Mouse (Mus musculus): Measurements from ENCODE around the gene Olfr101. TPM values are rescaled to one million over a fixed set of nuclear protein-coding genes. Genes with fewer than 3 reads are reported as not detected.

Gene Olfr101
- polyA plus RNA-seq (2012; rRNA removed) = not detected in 2 replicates

GRCm38 (mm10) chr17:37304213-37304612 is at the start of gene Olfr101:
Gene Olfr101 (minus strand): TSS chr17:37304313.
- WGBS = 73% methylated on average over 4 of the region's 4 CpGs
- DNase-seq = no peak
- no peak for TF ChIP-seq POLR2A (IDR thresholded peaks at IDR 0.05; ENCODE audit: borderline replicate concordance, extremely low read depth, low read depth, low read length)
- TF ChIP-seq CTCF (IDR thresholded peaks at IDR 0.05; ENCODE audit: insufficient read depth, low read length) = no peak
- no peak within 1 kb of the TSS for H3K4me3 ChIP-seq (replicated peaks; ENCODE audit: extremely low read depth, low read depth, low read length)
- no peaks in the 10 kb centered on the region for H3K4me1 ChIP-seq (ENCODE audit: control insufficient read depth, insufficient read depth, low read length)

GRCm38 (mm10) chr17:37339598-37339997 is 35.5 kb upstream of the Olfr101 start, which contains the start of gene Olfr103:
Gene Olfr103 (minus strand): TSS chr17:37339698.
- no peak for DNase-seq
- TF ChIP-seq CTCF (IDR thresholded peaks at IDR 0.05; ENCODE audit: insufficient read depth, low read length) = no peak
- TF ChIP-seq POLR2A (IDR thresholded peaks at IDR 0.05; ENCODE audit: borderline replicate concordance, extremely low read depth, low read depth, low read length) = no peak
- 86% methylated on average over 2 of the region's 2 CpGs for WGBS
- no peaks in the 10 kb centered on the region for H3K4me1 ChIP-seq (ENCODE audit: control insufficient read depth, insufficient read depth, low read length)
- H3K4me3 ChIP-seq (replicated peaks; ENCODE audit: extremely low read depth, low read depth, low read length) = no peak within 1 kb of the TSS

DNA sequence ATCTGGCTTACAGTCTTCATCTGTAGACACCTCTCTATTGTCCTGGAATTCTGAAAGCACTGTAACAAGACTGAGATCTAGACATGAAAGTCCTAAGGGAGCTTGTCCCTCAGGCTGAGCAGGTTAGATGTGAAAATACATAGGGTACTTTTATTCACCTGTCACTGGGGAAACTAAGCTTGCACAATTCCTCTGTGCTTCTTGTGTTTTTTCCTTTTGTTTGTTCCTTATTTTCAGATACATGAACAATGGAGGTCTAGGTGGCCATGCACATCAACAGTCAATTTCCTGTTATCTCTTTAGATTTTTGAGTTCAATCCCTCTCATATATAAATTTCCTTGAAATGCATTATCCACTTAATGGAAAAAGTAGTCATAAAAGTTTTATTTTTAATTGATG is 12.8 kb upstream of the Olfr101 start, which contains the start of gene Olfr102:
Olfr102 (minus strand) TSS at position 101 of the 400 bp plus-strand sequence.
- Histone ChIP-seq H3K4me1 (ENCODE audit: control insufficient read depth, insufficient read depth, low read length) (no peaks in the 10 kb centered on the region), H3K4me3 (replicated peaks; ENCODE audit: extremely low read depth, low read depth, low read length) (no peak within 1 kb of the TSS)
- TF ChIP-seq CTCF (IDR thresholded peaks at IDR 0.05; ENCODE audit: insufficient read depth, low read length) = no peak
- TF ChIP-seq POLR2A (IDR thresholded peaks at IDR 0.05; ENCODE audit: borderline replicate concordance, extremely low read depth, low read depth, low read length) = no peak
- DNase-seq = no peak

- no peaks in the 10 kb centered on the region for H3K4me1 ChIP-seq (ENCODE audit: control insufficient read depth, insufficient read depth, low read length)
Measured at GRCm38 (mm10) chr17:37310146-37310699, 6.1 kb upstream of the Olfr101 start.

GRCm38 (mm10) chr17:37308483-37308882 is 4.4 kb upstream of the Olfr101 start:
- no peak overlapping the region for H3K4me3 ChIP-seq (replicated peaks; ENCODE audit: extremely low read depth, low read depth, low read length)
- 33% methylated on average over 4 of the region's 4 CpGs for WGBS
- no peak for TF ChIP-seq CTCF (IDR thresholded peaks at IDR 0.05; ENCODE audit: insufficient read depth, low read length)
- H3K4me1 ChIP-seq (ENCODE audit: control insufficient read depth, insufficient read depth, low read length) = no peaks in the 10 kb centered on the region
- DNase-seq = no peak

More at GRCm38 (mm10) chr17:37310146-37310699, 6.1 kb upstream of the Olfr101 start:
- TF ChIP-seq POLR2A (IDR thresholded peaks at IDR 0.05; ENCODE audit: borderline replicate concordance, extremely low read depth, low read depth, low read length) (no peak), CTCF (IDR thresholded peaks at IDR 0.05; ENCODE audit: insufficient read depth, low read length) (no peak)
- DNase-seq = no peak
- 33% methylated on average over 2 of the region's 2 CpGs for WGBS
- no peak overlapping the region for H3K4me3 ChIP-seq (replicated peaks; ENCODE audit: extremely low read depth, low read depth, low read length)

GRCm38 (mm10) chr17:37283360-37283759 is 20.8 kb downstream of the Olfr101 start, which contains the start of gene Olfr99:
Gene Olfr99 (minus strand): TSS chr17:37283460.
- DNase-seq = no peak
- no peak for TF ChIP-seq POLR2A (IDR thresholded peaks at IDR 0.05; ENCODE audit: borderline replicate concordance, extremely low read depth, low read depth, low read length)
- TF ChIP-seq CTCF (IDR thresholded peaks at IDR 0.05; ENCODE audit: insufficient read depth, low read length) = no peak
- 79% methylated on average over 1 of the region's 1 CpGs for WGBS
- Histone ChIP-seq H3K4me3 (replicated peaks; ENCODE audit: extremely low read depth, low read depth, low read length) (no peak within 1 kb of the TSS), H3K4me1 (ENCODE audit: control insufficient read depth, insufficient read depth, low read length) (no peaks in the 10 kb centered on the region)

DNA sequence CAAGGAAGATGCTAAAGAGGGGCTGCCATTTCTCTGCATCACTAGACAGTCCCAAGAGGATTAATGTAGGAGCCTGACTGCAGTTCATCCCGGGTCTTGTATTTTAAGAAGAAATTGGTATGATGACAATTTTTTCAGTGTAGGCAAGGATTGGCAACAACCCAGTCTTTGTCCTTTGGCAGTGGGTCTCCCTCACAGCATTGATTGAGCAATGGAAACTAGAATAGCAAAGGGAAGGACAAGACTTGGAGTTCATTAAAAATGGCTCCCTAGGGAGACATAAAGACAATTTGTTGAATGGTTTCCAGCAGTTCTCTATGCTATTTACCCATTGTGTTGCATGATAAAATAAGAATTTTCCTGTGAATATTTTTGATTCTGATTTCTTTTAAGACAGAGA is 23.8 kb downstream of the Olfr101 start:
- WGBS = 71% methylated on average over 1 of the region's 1 CpGs
- no peak for DNase-seq
- TF ChIP-seq POLR2A (IDR thresholded peaks at IDR 0.05; ENCODE audit: borderline replicate concordance, extremely low read depth, low read depth, low read length) = no peak
- TF ChIP-seq CTCF (IDR thresholded peaks at IDR 0.05; ENCODE audit: insufficient read depth, low read length) = no peak
- no peak overlapping the region for H3K4me3 ChIP-seq (replicated peaks; ENCODE audit: extremely low read depth, low read depth, low read length)
- H3K4me1 ChIP-seq (ENCODE audit: control insufficient read depth, insufficient read depth, low read length) = no peaks in the 10 kb centered on the region

GRCm38 (mm10) chr17:37276573-37276972 is 27.5 kb downstream of the Olfr101 start:
- Histone ChIP-seq H3K4me1 (ENCODE audit: control insufficient read depth, insufficient read depth, low read length) (no peaks in the 10 kb centered on the region), H3K4me3 (replicated peaks; ENCODE audit: extremely low read depth, low read depth, low read length) (no peak overlapping the region)
- TF ChIP-seq POLR2A (IDR thresholded peaks at IDR 0.05; ENCODE audit: borderline replicate concordance, extremely low read depth, low read depth, low read length) (no peak), CTCF (IDR thresholded peaks at IDR 0.05; ENCODE audit: insufficient read depth, low read length) (no peak)
- DNase-seq = no peak

GRCm38 (mm10) chr17:37275626-37276248 is 28.4 kb downstream of the Olfr101 start:
- H3K4me1 ChIP-seq (ENCODE audit: control insufficient read depth, insufficient read depth, low read length) = peaks cover 4% of the 10 kb centered on the region; the same call in 1 of the 2 replicates
- 67% methylated on average over 2 of the region's 2 CpGs for WGBS
- DNase-seq = no peak
- no peak for TF ChIP-seq CTCF (IDR thresholded peaks at IDR 0.05; ENCODE audit: insufficient read depth, low read length)
- no peak for TF ChIP-seq POLR2A (IDR thresholded peaks at IDR 0.05; ENCODE audit: borderline replicate concordance, extremely low read depth, low read depth, low read length)
- no peak overlapping the region for H3K4me3 ChIP-seq (replicated peaks; ENCODE audit: extremely low read depth, low read depth, low read length)

- Histone ChIP-seq H3K4me3 (replicated peaks; ENCODE audit: extremely low read depth, low read depth, low read length) (peak overlapping the region; percentile 87), H3K4me1 (ENCODE audit: control insufficient read depth, insufficient read depth, low read length) (peaks cover 4% of the 10 kb centered on the region; the same call in 1 of the 2 replicates)
- TF ChIP-seq CTCF (IDR thresholded peaks at IDR 0.05; ENCODE audit: insufficient read depth, low read length) (no peak), POLR2A (IDR thresholded peaks at IDR 0.05; ENCODE audit: borderline replicate concordance, extremely low read depth, low read depth, low read length) (no peak)
- WGBS = 16% methylated on average over 8 of the region's 8 CpGs
- DNase-seq = peak; percentile 58
Measured at GRCm38 (mm10) chr17:37270702-37271092, 33.4 kb downstream of the Olfr101 start.

Data from lung, adult 2 months (tissue).